Comparison of ENCODE assay signal across 8 mouse cellular contexts in the genomic region with DNA sequence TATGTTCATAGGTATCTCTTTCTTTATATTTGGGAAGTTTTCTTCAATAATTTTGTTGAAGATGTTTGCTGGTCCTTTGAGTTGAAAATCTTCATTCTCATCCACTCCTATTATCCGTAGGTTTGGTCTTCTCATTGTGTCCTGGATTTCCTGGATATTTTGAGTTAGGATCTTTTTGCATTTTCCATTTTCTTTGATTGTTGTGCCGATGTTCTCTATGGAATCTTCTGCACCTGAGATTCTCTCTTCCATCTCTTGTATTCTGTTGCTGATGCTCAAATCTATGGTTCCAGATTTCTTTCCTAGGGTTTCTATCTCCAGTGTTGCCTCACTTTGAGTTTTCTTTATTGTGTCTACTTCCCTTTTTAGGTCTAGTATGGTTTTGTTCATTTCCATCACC. TPM values are rescaled to one million over a fixed set of nuclear protein-coding genes. Genes with fewer than 3 reads are reported as not detected.
DNase-seq lines count a peak whose midpoint lies in the region; ATAC-seq and TF ChIP-seq lines count a peak whose summit lies in the region.
"Not testable (repeated sequence)": the region's sequence is repeated elsewhere in the genome, so short reads cannot be mapped to it uniquely, and the experiment has no call there.

A gene (plus strand): TSS at position 301 of the 400 bp plus-strand sequence.

- not testable (repeated sequence) for H3K9ac ChIP-seq in embryonic facial prominence, embryonic 14.5 days (ENCODE audit: low read depth, low read length); limb, embryonic 15.5 days; stomach, embryonic 16.5 days (ENCODE audit: low read length)

- not testable (repeated sequence) for H3K4me2 ChIP-seq in embryonic facial prominence, embryonic 14.5 days (ENCODE audit: low read depth, low read length); limb, embryonic 15.5 days; stomach, embryonic 16.5 days (ENCODE audit: low read depth, low read length)

- ATAC-seq in embryonic facial prominence, embryonic 14.5 days (ENCODE audit: low read depth); limb, embryonic 15.5 days (ENCODE audit: insufficient number of reproducible peaks, low FRiP score, low TSS enrichment, low read depth); stomach, embryonic 16.5 days (ENCODE audit: insufficient read depth, low FRiP score): not testable (repeated sequence)

- not testable (repeated sequence) for TF ChIP-seq CTCF in layer of hippocampus, adult 2 months (conservative IDR thresholded peaks at IDR 0.05)

- WGBS in embryonic facial prominence, embryonic 14.5 days: no CpG with 5 or more reads among the region's 2 CpGs
- no CpG with 5 or more reads among the region's 2 CpGs for WGBS in hindbrain, embryonic 10.5 days
- no CpG with 5 or more reads among the region's 2 CpGs for WGBS in limb, embryonic 15.5 days
- WGBS in midbrain, embryonic 10.5 days: no CpG with 5 or more reads among the region's 2 CpGs
- WGBS in stomach, embryonic 16.5 days: no CpG with 5 or more reads among the region's 2 CpGs

- not testable (repeated sequence) for H3K27ac ChIP-seq in embryonic facial prominence, embryonic 14.5 days (replicated peaks; ENCODE audit: low read depth, low read length); hindbrain, embryonic 10.5 days; layer of hippocampus, adult 2 months; limb, embryonic 15.5 days; midbrain, embryonic 10.5 days (replicated peaks); stomach, embryonic 16.5 days (ENCODE audit: low read length)

- H3K36me3 ChIP-seq in embryonic facial prominence, embryonic 14.5 days (ENCODE audit: control insufficient read depth, insufficient read depth, low read length); hindbrain, embryonic 10.5 days; limb, embryonic 15.5 days; midbrain, embryonic 10.5 days; stomach, embryonic 16.5 days (ENCODE audit: control insufficient read depth, insufficient read depth, low read length): not testable (repeated sequence)

- H3K4me3 ChIP-seq in embryonic facial prominence, embryonic 14.5 days (ENCODE audit: low read depth, low read length); hindbrain, embryonic 10.5 days; layer of hippocampus, adult 2 months; limb, embryonic 15.5 days; midbrain, embryonic 10.5 days; stomach, embryonic 16.5 days (replicated peaks; ENCODE audit: low read length): not testable (repeated sequence)

- DNase-seq in adrenal gland, adult 18-20 months (ENCODE audit: low spot score in 2 of 2); embryonic facial prominence, embryonic 14.5 days (ENCODE audit: low spot score); gastrocnemius, postnatal 4 days (ENCODE audit: low spot score in 2 of 2); hindbrain, embryonic 10.5 days (ENCODE audit: low spot score); layer of hippocampus, adult 2 months (ENCODE audit: low spot score in 2 of 2); midbrain, embryonic 10.5 days (ENCODE audit: low spot score): not testable (repeated sequence)

- H3K9me3 ChIP-seq in embryonic facial prominence, embryonic 14.5 days (ENCODE audit: control insufficient read depth, low read length); hindbrain, embryonic 10.5 days; limb, embryonic 15.5 days; midbrain, embryonic 10.5 days (replicated peaks); stomach, embryonic 16.5 days (replicated peaks; ENCODE audit: control insufficient read depth, low read length): not testable (repeated sequence)

- not testable (repeated sequence) for H3K4me1 ChIP-seq in embryonic facial prominence, embryonic 14.5 days (ENCODE audit: control insufficient read depth, insufficient read depth, low read length); hindbrain, embryonic 10.5 days (replicated peaks); limb, embryonic 15.5 days; midbrain, embryonic 10.5 days; stomach, embryonic 16.5 days (ENCODE audit: control insufficient read depth, insufficient read depth, low read length)

- not testable (repeated sequence) for H3K27me3 ChIP-seq in embryonic facial prominence, embryonic 14.5 days (replicated peaks; ENCODE audit: control insufficient read depth, insufficient read depth, low read length); hindbrain, embryonic 10.5 days (ENCODE audit: insufficient read depth, poor library complexity, severe bottlenecking); limb, embryonic 15.5 days; midbrain, embryonic 10.5 days (ENCODE audit: low read depth, poor library complexity, severe bottlenecking); stomach, embryonic 16.5 days (ENCODE audit: control insufficient read depth, insufficient read depth, low read length)

RNA-seq across cellular contexts. Expression of the gene that starts here (rescaled TPM):
- 10 to 100 TPM; 87.0 to 93.1 TPM for total RNA-seq in adrenal gland, adult 18-20 months (2021)
- 71.6 and 71.7 TPM in 2 replicates for polyA plus RNA-seq in embryonic facial prominence, embryonic 14.5 days (2014; fragmentation: Nextera tagmentation; extraction: Ambion mirVana)
- 10 to 100 TPM; 57.8 to 59.2 TPM for total RNA-seq in gastrocnemius, postnatal 4 days (2021)
- 70.6 and 91.5 TPM in 2 replicates for polyA plus RNA-seq in hindbrain, embryonic 10.5 days (2016; fragmentation: Nextera tagmentation; extraction: Ambion mirVana)
- 100 to 1,000 TPM; 107 to 122 TPM for total RNA-seq in layer of hippocampus, adult 2 months (2021)
- 92.9 and 93.7 TPM in 2 replicates for polyA plus RNA-seq in limb, embryonic 15.5 days (2015; fragmentation: Nextera tagmentation; extraction: Ambion mirVana)
- polyA plus RNA-seq in midbrain, embryonic 10.5 days (2016; fragmentation: Nextera tagmentation; extraction: Ambion mirVana): 71.4 and 72.5 TPM in 2 replicates
- 85.2 and 97.9 TPM in 2 replicates for polyA plus RNA-seq in stomach, embryonic 16.5 days (2015; fragmentation: Nextera tagmentation; extraction: Ambion mirVana)
